Mouse (Mus musculus) cortical plate, adult 2 months (tissue): ENCODE measurements around the gene Rpl36-ps4. TPM values are rescaled to one million over a fixed set of nuclear protein-coding genes. Genes with fewer than 3 reads are reported as not detected.

Experiments used
- H3K27ac ChIP-seq: fragments of 200-500 bp; 2 replicates; pipeline ENCODE4 v1.5.1; 2012; ENCODE audit warnings: low read length, control low read depth, inconsistent platforms; ENCODE audit not compliant: insufficient read depth
- H3K4me1 ChIP-seq: fragments of 200-500 bp; 2 replicates; pipeline ENCODE4 v1.6.1; 2011; ENCODE audit warnings: low read length; ENCODE audit not compliant: control insufficient read depth, insufficient read depth
- H3K4me3 ChIP-seq: fragments of 200-500 bp; 2 replicates; pipeline ENCODE4 v1.5.1; 2011; ENCODE audit warnings: mild to moderate bottlenecking, low read length, control low read depth; ENCODE audit not compliant: insufficient read depth
- CTCF ChIP-seq: fragments of 200-500 bp; IDR thresholded peaks from 2 replicates; pipeline ENCODE4 v1.5.1; 2011; ENCODE audit warnings: mild to moderate bottlenecking, control low read depth, low read length; ENCODE audit not compliant: insufficient read depth; ENCODE audit errors: extremely low read depth
- POLR2A ChIP-seq: fragments of 200-500 bp; IDR thresholded peaks from 2 replicates; pipeline ENCODE4 v1.6.1; 2011; ENCODE audit warnings: mild to moderate bottlenecking, low read length, control low read depth; ENCODE audit not compliant: insufficient read depth; ENCODE audit errors: extremely low read depth
- polyA plus RNA-seq: library from polyadenylated mRNA; depleted of rRNA; stranded (reverse); fragments of >200 nt; gene quantifications from 2 replicates; pipeline ENCODE4 v1.2.3, GENCODE M21; 2012

Gene Rpl36-ps4
- polyA plus RNA-seq, 1 experiment: not detected

DNA sequence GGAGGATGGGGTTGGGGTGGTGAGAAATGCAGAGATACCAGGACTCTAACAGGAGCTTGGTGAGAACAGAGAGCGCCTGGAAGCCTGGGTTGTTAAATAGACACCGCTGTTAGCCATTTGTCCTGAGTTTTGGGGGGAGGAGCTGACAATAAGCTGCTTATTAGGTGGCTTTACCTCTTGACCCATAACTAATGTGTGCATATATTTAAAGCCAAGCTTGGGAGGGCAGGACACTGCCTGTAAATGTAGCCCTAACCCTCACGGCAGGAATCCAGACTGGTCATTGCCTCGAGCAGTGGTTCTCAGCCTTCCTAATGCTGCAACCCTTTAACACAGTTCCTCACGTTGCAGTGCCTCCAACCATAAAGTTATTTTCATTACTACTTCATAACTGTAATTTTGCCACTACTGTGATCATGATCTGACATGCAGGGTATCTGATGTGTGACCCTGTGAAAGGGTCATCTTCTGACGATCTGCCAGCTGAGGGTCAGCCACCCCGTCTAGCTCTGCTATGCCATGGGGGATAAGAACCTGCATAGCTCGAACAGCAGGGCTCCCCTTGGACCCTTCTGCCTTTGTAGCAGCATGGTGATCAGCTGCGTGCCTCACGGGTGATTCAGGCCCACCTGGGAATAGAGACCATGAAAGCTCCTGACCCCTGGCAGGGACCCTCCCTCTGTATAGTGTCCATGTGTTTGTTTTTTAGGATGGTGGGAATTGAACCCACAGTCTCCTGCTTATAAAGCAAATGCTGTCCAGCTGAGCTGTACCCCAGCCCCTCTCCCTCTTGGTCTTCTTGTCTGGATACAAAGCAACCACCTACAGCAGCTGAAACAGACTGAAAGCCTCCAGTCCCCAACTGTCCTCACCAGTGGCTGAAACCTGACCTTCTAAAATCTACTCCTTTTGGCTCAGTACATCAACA lies 42.0 kb upstream of the Rpl36-ps4 start:
- Histone ChIP-seq H3K27ac (no peak overlapping the region), H3K4me1 (peaks cover 2% of the 10 kb centered on the region; the same call in 1 of the 2 replicates)
- TF ChIP-seq POLR2A: no peak

DNA sequence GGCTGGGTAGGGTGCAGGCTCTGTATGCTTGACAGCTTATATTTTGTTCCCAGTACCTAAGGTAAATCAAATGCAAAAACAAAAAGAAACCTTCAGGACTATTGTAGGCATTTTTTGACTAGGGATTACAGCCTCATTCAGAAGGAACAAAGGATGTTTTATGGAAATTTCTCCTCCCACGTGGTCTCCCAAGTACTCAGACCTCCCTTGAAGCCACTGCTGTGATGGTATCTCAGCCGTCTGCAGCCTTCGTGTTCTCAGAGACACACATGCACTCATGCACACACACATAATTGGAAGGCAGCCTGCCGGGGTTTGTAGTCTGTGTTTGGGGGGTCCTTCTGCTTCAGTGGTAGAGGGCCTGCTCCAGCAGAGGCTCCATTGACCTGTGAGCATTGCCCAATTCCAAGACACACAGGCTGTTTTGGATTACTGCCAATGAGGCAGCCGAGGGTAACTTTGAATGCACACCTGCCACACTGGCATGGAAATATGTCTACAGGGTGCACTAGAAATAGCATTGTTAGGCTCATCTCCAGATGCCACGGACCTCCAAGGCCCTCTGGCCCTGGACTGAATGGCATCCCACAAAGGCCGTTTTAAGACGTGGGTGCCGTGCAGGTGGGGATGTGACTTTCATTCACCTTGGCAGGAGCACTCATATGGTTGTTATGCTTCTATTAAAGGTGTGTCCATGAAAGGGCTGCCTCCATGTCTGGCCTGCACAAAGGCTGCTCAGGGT lies 41.1 kb upstream of the Rpl36-ps4 start:
- TF ChIP-seq POLR2A (no peak), CTCF (no peak)
- no peak overlapping the region for H3K27ac ChIP-seq
- H3K4me1 ChIP-seq: peaks cover 2% of the 10 kb centered on the region; the same call in 1 of the 2 replicates
- no peak overlapping the region for H3K4me3 ChIP-seq

More for the DNA sequence above, 42.0 kb upstream of the Rpl36-ps4 start:
- H3K4me3 ChIP-seq: no peak overlapping the region

DNA sequence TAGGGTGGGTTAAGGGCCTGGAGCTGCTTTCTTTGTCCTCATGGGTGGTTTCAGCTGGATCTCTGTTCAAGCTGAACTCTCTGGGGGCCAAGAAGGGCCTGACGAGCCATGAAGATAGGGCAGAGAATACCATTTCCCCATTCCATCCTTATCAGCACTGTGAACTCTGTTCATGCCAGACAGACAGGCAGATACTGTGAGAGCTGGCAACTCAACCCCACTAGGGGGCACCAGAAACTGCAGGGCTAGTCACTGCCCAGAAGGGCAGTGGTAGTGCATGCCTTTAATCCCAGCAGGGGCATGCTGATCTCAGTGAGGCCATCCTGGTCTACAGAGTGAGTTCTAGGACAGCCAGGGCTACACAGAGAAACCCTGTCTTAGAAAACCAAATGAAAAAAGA lies 38.2 kb upstream of the Rpl36-ps4 start:
- Histone ChIP-seq H3K4me1 (no peaks in the 10 kb centered on the region), H3K4me3 (no peak overlapping the region), H3K27ac (no peak overlapping the region)
- TF ChIP-seq CTCF: peak; percentile 59
- no peak for TF ChIP-seq POLR2A

DNA sequence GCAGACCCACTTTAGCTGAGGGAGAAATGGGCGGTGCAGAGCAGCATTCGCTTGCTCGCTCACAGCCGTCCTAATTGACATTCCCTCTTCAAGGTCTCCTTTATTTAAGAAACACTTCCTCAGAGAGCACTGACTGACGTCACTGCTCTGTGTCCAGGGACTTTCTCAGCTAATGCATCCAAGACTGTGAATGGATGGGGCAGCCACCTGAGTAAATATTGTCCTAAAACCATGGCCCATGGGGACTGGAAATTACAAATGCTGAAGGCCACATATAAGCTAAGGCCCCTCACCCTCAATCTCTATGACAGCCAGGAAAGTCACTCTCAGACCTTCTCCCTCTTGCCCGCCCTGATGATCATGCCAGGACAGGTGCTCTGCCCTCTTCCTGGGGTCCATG lies 23.6 kb upstream of the Rpl36-ps4 start:
- Histone ChIP-seq H3K27ac (no peak overlapping the region), H3K4me3 (no peak overlapping the region), H3K4me1 (no peaks in the 10 kb centered on the region)
- no peak for TF ChIP-seq POLR2A
- no peak for TF ChIP-seq CTCF

DNA sequence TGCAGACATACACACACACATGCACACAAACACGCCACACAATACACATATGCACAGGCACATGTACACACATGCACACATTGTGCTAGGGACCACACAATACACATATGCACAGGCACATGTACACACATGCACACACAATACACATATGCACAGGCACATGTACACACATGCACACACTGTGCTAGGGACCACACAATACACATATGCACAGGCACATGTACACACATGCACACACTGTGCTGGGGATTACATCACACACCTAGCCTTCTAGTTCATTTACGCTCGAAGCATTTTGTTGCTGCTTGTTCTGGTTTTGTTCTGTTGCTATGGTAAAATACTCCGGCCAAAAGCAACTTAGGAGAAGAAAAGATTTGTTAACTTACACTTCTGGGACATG lies 20.1 kb upstream of the Rpl36-ps4 start:
- Histone ChIP-seq H3K4me1 (no peaks in the 10 kb centered on the region), H3K27ac (no peak overlapping the region), H3K4me3 (no peak overlapping the region)
- TF ChIP-seq CTCF (no peak), POLR2A (no peak)

DNA sequence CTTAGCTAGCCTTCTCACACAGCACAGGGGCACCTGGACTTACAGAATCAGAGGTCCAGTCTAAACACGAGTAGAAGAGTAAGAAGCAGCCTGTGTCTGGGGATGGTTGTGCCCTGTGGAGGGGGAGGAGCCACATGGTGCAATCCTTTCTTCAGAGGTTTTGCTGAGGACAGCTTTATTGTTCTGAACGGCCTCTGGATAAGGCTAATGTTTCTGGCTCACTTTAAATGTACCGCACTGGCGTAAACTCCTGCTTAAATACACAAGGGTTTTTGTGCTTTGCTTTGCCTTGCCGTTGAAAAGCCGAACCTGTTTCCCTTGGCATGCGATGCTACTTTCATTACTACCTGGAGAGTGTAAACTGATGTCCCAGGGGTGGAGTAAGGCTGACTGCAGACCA lies 19.6 kb upstream of the Rpl36-ps4 start:
- no peak for TF ChIP-seq CTCF
- TF ChIP-seq POLR2A: no peak
- no peaks in the 10 kb centered on the region for H3K4me1 ChIP-seq

DNA sequence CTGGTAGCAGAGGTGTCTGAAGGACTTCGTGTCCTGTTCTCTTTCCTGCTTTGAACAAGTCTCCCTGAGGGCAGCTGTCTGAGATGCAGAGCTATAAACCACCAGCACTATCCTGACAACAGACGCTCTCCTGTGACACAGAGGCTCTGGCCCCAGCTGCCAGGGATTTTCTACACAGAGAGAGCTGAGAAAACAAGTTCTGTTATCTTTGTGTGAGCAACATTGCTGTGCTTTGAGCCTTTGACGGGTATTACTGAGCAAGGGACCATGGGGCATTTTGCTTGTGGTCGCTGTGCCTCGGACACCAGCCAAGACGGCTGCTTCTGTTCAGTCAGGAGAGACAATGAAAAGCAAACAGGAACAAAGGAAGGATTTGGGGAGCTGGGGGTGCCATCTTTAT lies 17.6 kb upstream of the Rpl36-ps4 start:
- Histone ChIP-seq H3K4me3 (no peak overlapping the region), H3K4me1 (no peaks in the 10 kb centered on the region), H3K27ac (no peak overlapping the region)
- TF ChIP-seq POLR2A (no peak), CTCF (no peak)

More for the DNA sequence above, 19.6 kb upstream of the Rpl36-ps4 start:
- H3K4me3 ChIP-seq: no peak overlapping the region
- H3K27ac ChIP-seq: no peak overlapping the region

DNA sequence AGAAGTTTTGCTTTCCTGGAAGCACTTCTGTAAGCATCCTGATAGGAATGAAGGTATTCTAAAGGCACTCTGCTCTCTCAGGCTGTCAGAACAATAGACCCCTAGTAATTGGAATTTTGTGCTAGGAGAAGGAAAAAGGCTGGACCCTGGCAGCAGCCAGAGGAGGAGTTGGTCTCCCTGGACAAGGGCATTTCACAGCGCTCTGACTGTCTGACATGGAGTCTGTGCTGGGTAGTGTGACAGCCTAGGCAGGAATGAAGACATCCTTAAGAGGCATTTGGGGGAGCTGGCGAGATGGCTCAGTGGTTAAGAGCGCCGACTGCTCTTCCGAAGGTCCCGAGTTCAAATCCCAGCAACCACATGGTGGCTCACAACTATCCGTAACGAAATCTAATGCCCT lies 17.1 kb upstream of the Rpl36-ps4 start:
- Histone ChIP-seq H3K4me3 (no peak overlapping the region), H3K27ac (no peak overlapping the region), H3K4me1 (no peaks in the 10 kb centered on the region)
- TF ChIP-seq POLR2A (no peak), CTCF (no peak)

DNA sequence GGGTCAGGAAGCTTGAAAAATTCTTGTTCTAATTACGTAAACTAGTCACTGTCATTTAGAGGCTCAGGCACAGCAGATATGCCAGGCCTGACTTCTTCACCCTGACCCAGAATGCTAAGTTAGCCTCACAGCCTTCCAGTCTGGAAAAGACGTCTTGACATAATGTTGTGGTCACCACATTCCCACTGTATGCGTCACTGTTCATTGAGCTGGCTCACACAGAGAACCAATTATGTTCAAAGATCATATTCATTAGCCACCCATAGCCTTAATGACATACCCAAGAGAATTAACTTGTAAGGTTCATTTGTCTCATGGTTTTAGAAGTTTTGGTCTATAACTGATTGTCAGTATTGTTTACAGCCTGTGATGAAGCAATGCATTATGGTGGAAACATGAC lies 5.4 kb upstream of the Rpl36-ps4 start:
- H3K27ac ChIP-seq: no peak overlapping the region
- no peak overlapping the region for H3K4me3 ChIP-seq
- no peaks in the 10 kb centered on the region for H3K4me1 ChIP-seq
- no peak for TF ChIP-seq POLR2A

DNA sequence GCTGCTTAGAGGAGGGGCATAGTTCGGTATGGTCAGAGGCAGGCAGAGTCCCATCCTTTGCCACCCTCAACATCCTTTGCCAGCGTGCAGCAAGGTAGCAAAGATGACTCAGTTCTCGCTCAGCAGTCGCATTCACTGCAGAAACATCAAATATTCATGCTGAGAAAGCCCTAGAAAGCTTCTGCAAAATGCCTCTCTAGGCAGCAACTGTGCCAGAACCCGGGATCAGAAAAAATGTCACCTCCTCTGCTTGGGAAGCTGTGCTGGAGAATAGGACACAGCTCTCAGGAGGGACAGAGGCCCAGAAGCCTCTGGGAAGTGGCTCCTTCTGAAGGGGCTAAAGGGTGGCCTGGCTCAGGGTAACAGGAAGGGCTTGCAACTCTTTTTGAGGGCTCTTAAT lies 2.7 kb upstream of the Rpl36-ps4 start:
- H3K4me3 ChIP-seq: no peak overlapping the region
- no peak overlapping the region for H3K27ac ChIP-seq
- TF ChIP-seq POLR2A (no peak), CTCF (no peak)
- no peaks in the 10 kb centered on the region for H3K4me1 ChIP-seq
